Comparison of ENCODE assay signal across 25 mouse cellular contexts in genomic region chr17:68107875-68108274, GRCm38 (mm10).
DNase-seq lines count a peak whose midpoint lies in the region; ATAC-seq lines count a peak whose summit lies in the region.
"Had no signal": no experiment of that assay in that cellular context is flagged by ENCODE, and none has a peak within 500 bp of the region (broad histone marks: within the 10 kb centered on the region; RNA-seq: fewer than 3 reads in every experiment).

No protein-coding gene starts in this region.

- 77% methylated on average over 5 of the region's 5 CpGs for WGBS in limb, embryonic 11.5 days
- 85% methylated on average over 5 of the region's 5 CpGs for WGBS in limb, embryonic 10.5 days
- 72% methylated on average over 5 of the region's 5 CpGs for WGBS in embryonic facial prominence, embryonic 15.5 days
- 77% methylated on average over 5 of the region's 5 CpGs for WGBS in forebrain, embryonic 13.5 days

- H3K4me3 ChIP-seq in limb, embryonic 11.5 days (ENCODE audit: low read depth, low read length): no peak overlapping the region
- no peak overlapping the region for H3K4me3 ChIP-seq in limb, embryonic 10.5 days
- H3K4me3 ChIP-seq in embryonic facial prominence, embryonic 15.5 days (replicated peaks): no peak overlapping the region
- H3K4me3 ChIP-seq in forebrain, embryonic 13.5 days: no peak overlapping the region
- H3K4me3 ChIP-seq: heart, embryonic 15.5 days; hindbrain, embryonic 13.5 days; intestine, embryonic 15.5 days; layer of hippocampus, adult 2 months; midbrain, embryonic 12.5 days; neural tube, embryonic 13.5 days; stomach, embryonic 15.5 days had no signal

- DNase-seq in gastrocnemius, postnatal 14 days: peak; percentile 31
- DNase-seq in gastrocnemius, adult 18-20 months (ENCODE audit: low spot score): no peak
- peak; percentile 20 for DNase-seq in limb, embryonic 11.5 days (ENCODE audit: low spot score)
- no peak for DNase-seq in limb, embryonic 10.5 days (ENCODE audit: low spot score)
- DNase-seq in skeletal muscle tissue, adult 2 months (ENCODE audit: low read depth, low spot score): peak; percentile 1
- DNase-seq: adrenal gland, adult 8-10 months; cerebellum, adult 18-20 months; gastrocnemius, postnatal 25 days; heart, postnatal 36 days; kidney, postnatal 25 days; liver, postnatal 0 days; thymus, postnatal 25 days had no signal

- H3K9me3 ChIP-seq in limb, embryonic 11.5 days (ENCODE audit: control insufficient read depth, low read length): no peaks in the 10 kb centered on the region
- H3K9me3 ChIP-seq in limb, embryonic 10.5 days (replicated peaks): no peaks in the 10 kb centered on the region
- no peaks in the 10 kb centered on the region for H3K9me3 ChIP-seq in embryonic facial prominence, embryonic 15.5 days (replicated peaks)
- H3K9me3 ChIP-seq in forebrain, embryonic 13.5 days (replicated peaks): no peaks in the 10 kb centered on the region
- H3K9me3 ChIP-seq: heart, embryonic 15.5 days; hindbrain, embryonic 13.5 days; intestine, embryonic 15.5 days; midbrain, embryonic 12.5 days; neural tube, embryonic 13.5 days; stomach, embryonic 15.5 days had no signal

- no peak overlapping the region for H3K27ac ChIP-seq in limb, embryonic 11.5 days (replicated peaks; ENCODE audit: low read depth, low read length)
- H3K27ac ChIP-seq in limb, embryonic 10.5 days: no peak overlapping the region
- H3K27ac ChIP-seq in embryonic facial prominence, embryonic 15.5 days (replicated peaks): no peak overlapping the region
- no peak overlapping the region for H3K27ac ChIP-seq in forebrain, embryonic 13.5 days
- H3K27ac ChIP-seq: heart, embryonic 15.5 days; hindbrain, embryonic 13.5 days; intestine, embryonic 15.5 days; layer of hippocampus, adult 2 months; macrophage; midbrain, embryonic 12.5 days; neural tube, embryonic 13.5 days; stomach, embryonic 15.5 days had no signal

- no peak for ATAC-seq in limb, embryonic 11.5 days (ENCODE audit: insufficient number of reproducible peaks, low FRiP score, low TSS enrichment, low read depth)
- ATAC-seq in embryonic facial prominence, embryonic 15.5 days (ENCODE audit: insufficient number of reproducible peaks, low FRiP score, low TSS enrichment, low read depth): peak; percentile 51; the same call in 1 of the 2 replicates
- ATAC-seq in forebrain, embryonic 13.5 days: no peak
- ATAC-seq: activated CD4-positive, CD25-positive, alpha-beta regulatory T cell, adult 4 months; intestine, embryonic 15.5 days; liver, postnatal 0 days; lung, postnatal 0 days had no signal

- H3K4me1 ChIP-seq in limb, embryonic 11.5 days (ENCODE audit: control insufficient read depth, insufficient read depth, low read length): 0 out of 2 replicates have a peak, but pooled peaks cover 2% of the 10 kb centered on the region
- H3K4me1 ChIP-seq in limb, embryonic 10.5 days: peaks cover 10% of the 10 kb centered on the region
- H3K4me1 ChIP-seq in embryonic facial prominence, embryonic 15.5 days: no peaks in the 10 kb centered on the region
- H3K4me1 ChIP-seq in forebrain, embryonic 13.5 days: no peaks in the 10 kb centered on the region
- H3K4me1 ChIP-seq: heart, embryonic 15.5 days; hindbrain, embryonic 13.5 days; intestine, embryonic 15.5 days; midbrain, embryonic 12.5 days; stomach, embryonic 15.5 days had no signal

- intact Hi-C loops in gastrocnemius, postnatal 14 days (cut with DNase I; ENCODE audit: low total_unique reads): no loop called here

- H3K36me3 ChIP-seq in limb, embryonic 11.5 days (ENCODE audit: control insufficient read depth, insufficient read depth, low read length): no peaks in the 10 kb centered on the region
- no peaks in the 10 kb centered on the region for H3K36me3 ChIP-seq in limb, embryonic 10.5 days
- no peaks in the 10 kb centered on the region for H3K36me3 ChIP-seq in embryonic facial prominence, embryonic 15.5 days
- H3K36me3 ChIP-seq in forebrain, embryonic 13.5 days (ENCODE audit: poor library complexity, severe bottlenecking): no peaks in the 10 kb centered on the region
- H3K36me3 ChIP-seq: heart, embryonic 15.5 days; hindbrain, embryonic 13.5 days; intestine, embryonic 15.5 days; midbrain, embryonic 12.5 days; neural tube, embryonic 13.5 days; stomach, embryonic 15.5 days had no signal

- H3K4me2 ChIP-seq in limb, embryonic 11.5 days (ENCODE audit: low read depth, severe bottlenecking): no peak overlapping the region
- no peak overlapping the region for H3K4me2 ChIP-seq in embryonic facial prominence, embryonic 15.5 days (replicated peaks)
- no peak overlapping the region for H3K4me2 ChIP-seq in forebrain, embryonic 13.5 days
- H3K4me2 ChIP-seq: heart, embryonic 15.5 days; hindbrain, embryonic 13.5 days; intestine, embryonic 15.5 days; liver, embryonic 11.5 days; midbrain, embryonic 12.5 days; neural tube, embryonic 13.5 days; stomach, embryonic 15.5 days had no signal

- H3K9ac ChIP-seq in limb, embryonic 11.5 days (ENCODE audit: low read length): no peak overlapping the region
- H3K9ac ChIP-seq in embryonic facial prominence, embryonic 15.5 days: no peak overlapping the region
- H3K9ac ChIP-seq in forebrain, embryonic 13.5 days: no peak overlapping the region
- H3K9ac ChIP-seq: heart, embryonic 15.5 days; hindbrain, embryonic 13.5 days; intestine, embryonic 15.5 days; liver, postnatal 0 days; midbrain, embryonic 12.5 days; neural tube, embryonic 13.5 days; stomach, embryonic 15.5 days had no signal

- H3K27me3 ChIP-seq in limb, embryonic 11.5 days (ENCODE audit: control insufficient read depth, insufficient read depth, low read length): no peaks in the 10 kb centered on the region
- H3K27me3 ChIP-seq in limb, embryonic 10.5 days (ENCODE audit: low read depth, poor library complexity, severe bottlenecking): no peaks in the 10 kb centered on the region
- no peaks in the 10 kb centered on the region for H3K27me3 ChIP-seq in embryonic facial prominence, embryonic 15.5 days
- H3K27me3 ChIP-seq in forebrain, embryonic 13.5 days: no peaks in the 10 kb centered on the region
- H3K27me3 ChIP-seq: heart, embryonic 15.5 days; hindbrain, embryonic 13.5 days; intestine, embryonic 15.5 days; midbrain, embryonic 12.5 days; neural tube, embryonic 13.5 days; stomach, embryonic 15.5 days had no signal

Comparison
In these comparisons a context has a peak if more than half of its experiments do, and no peak if none do; other contexts are left out.
1. DNase-seq: peak in gastrocnemius, postnatal 14 days (single experiment), limb, embryonic 11.5 days (single experiment) and skeletal muscle tissue, adult 2 months (single experiment); none in gastrocnemius, adult 18-20 months (single experiment) and limb, embryonic 10.5 days (single experiment).